Mouse (Mus musculus) lung, embryonic 14.5 days (tissue): ENCODE measurements at regions not wholly inside any gene's neighbourhood (a gene's known extent, or its start where the extent isn't known, plus 50 kb on each side); places are given as distances from the start of the nearest gene placed in this dataset.

Experiments used
- ATAC-seq: fragments of 200-750 bp; cut with Nextera tagmentation; 2 replicates; pipeline ENCODE4 v1.8.0; 2017; ENCODE audit warnings: mild to moderate bottlenecking, moderate TSS enrichment, moderate library complexity; ENCODE audit not compliant: insufficient read depth
- DNase-seq: peaks from one replicate; pipeline ENCODE4 v3.0.0-alpha.2; 2015
- H3K27ac ChIP-seq: fragments of 300-500 bp; sonication (generic); 2 replicates; pipeline ENCODE4 v1.5.1; 2014; ENCODE audit warnings: low read depth, mild to moderate bottlenecking, moderate library complexity
- H3K27me3 ChIP-seq: fragments of 300-500 bp; sonication (generic); 2 replicates; pipeline ENCODE4 v1.6.1; 2014; ENCODE audit warnings: low read length, control low read depth; ENCODE audit not compliant: insufficient read depth
- H3K36me3 ChIP-seq: fragments of 300-500 bp; sonication (generic); 2 replicates; pipeline ENCODE4 v1.6.1; 2014; ENCODE audit warnings: control low read depth; ENCODE audit not compliant: insufficient read depth
- H3K4me1 ChIP-seq: fragments of 300-500 bp; sonication (generic); 2 replicates; pipeline ENCODE4 v1.6.1; 2014; ENCODE audit warnings: antibody characterized with exemption, control low read depth; ENCODE audit not compliant: insufficient read depth
- H3K4me2 ChIP-seq: fragments of 300-500 bp; sonication (generic); 2 replicates; pipeline ENCODE4 v1.6.1; 2014; ENCODE audit warnings: mild to moderate bottlenecking
- H3K4me3 ChIP-seq: fragments of 300-500 bp; sonication (generic); 2 replicates; pipeline ENCODE4 v1.5.1; 2014; ENCODE audit warnings: low read depth, low read length
- H3K9ac ChIP-seq: fragments of 300-500 bp; sonication (generic); 2 replicates; pipeline ENCODE4 v1.6.1; 2014
- H3K9me3 ChIP-seq: fragments of 300-500 bp; sonication (generic); 2 replicates; pipeline ENCODE4 v1.6.1; 2016; ENCODE audit warnings: low read depth, low read length, control low read depth
- CTCF ChIP-seq: IDR thresholded peaks from 2 replicates; pipeline ENCODE4 v1.5.1; 2016; ENCODE audit warnings: antibody characterized with exemption, low read depth
- WGBS: fragments of 180-500 bp; shearing (Covaris S2); extraction: QIAGEN DNeasy Blood & Tissue Kit; methylation state at CpG from one replicate; pipeline ENCODE4 v1.1.7; 2014; 5-methylcytosine and 5-hydroxymethylcytosine counted together

DNA sequence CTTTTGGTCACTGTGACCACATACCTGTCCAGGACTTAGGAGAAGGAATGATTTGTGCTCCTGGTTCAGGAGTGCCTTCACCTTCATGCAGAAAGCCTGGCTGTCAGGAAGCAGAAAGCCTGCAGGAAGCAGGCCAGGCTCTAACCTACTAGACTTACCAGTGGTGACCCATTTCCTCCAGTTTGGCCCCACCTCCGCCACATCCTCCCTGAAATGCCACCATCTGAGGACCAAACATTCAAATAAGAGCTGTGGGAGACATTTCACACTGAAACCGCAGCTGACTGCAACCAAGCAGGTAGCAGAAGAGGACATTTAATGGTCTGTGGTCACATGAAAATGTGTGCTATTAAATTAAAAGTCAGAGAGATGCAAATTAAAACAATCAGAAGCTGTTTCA is 50.3 kb upstream of the Armc2 start:
- no peak overlapping the region for H3K4me3 ChIP-seq
- H3K9ac ChIP-seq, result no peak overlapping the region
- ATAC-seq (no peak), DNase-seq (no peak)
- no peak for TF ChIP-seq CTCF
- no peaks in the 10 kb centered on the region for H3K36me3 ChIP-seq
- H3K27me3 ChIP-seq, result no peaks in the 10 kb centered on the region
- H3K27ac ChIP-seq, result no peak overlapping the region
- no peaks in the 10 kb centered on the region for H3K9me3 ChIP-seq
- WGBS, result 76% methylated on average over 2 of the region's 2 CpGs
- H3K4me2 ChIP-seq, result no peak overlapping the region
- H3K4me1 ChIP-seq, result no peaks in the 10 kb centered on the region
